Mouse (Mus musculus): Measurements from ENCODE around the gene Ezr.
"Not testable (repeated sequence)": the region's sequence is repeated elsewhere in the genome, so short reads cannot be mapped to it uniquely, and the experiment has no call there.

Ezr gene

DNA sequence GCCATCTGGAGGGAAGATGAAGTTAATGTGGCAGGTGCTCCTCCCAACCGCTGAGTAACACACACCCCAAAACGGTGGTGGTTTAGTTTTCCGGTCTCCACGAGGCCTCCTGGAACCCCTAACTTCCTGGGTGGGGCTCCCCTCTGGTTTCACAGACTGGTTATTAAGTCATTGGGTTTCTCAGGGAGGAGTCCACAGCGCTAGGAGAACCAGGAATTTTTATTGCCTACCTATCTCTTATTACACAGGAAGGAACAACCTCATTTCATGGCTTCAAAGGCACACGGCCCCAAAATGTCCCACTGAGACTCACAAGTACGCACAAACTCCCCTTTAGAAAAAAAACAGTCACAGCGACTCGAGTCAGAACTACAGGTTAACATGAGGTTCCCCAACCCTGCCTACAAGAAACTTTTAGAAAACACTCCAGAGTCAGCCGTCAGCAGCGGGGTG is 38.8 kb downstream of the Ezr start:
- DNase-seq (ENCODE audit: low read depth, low spot score): no peak

DNA sequence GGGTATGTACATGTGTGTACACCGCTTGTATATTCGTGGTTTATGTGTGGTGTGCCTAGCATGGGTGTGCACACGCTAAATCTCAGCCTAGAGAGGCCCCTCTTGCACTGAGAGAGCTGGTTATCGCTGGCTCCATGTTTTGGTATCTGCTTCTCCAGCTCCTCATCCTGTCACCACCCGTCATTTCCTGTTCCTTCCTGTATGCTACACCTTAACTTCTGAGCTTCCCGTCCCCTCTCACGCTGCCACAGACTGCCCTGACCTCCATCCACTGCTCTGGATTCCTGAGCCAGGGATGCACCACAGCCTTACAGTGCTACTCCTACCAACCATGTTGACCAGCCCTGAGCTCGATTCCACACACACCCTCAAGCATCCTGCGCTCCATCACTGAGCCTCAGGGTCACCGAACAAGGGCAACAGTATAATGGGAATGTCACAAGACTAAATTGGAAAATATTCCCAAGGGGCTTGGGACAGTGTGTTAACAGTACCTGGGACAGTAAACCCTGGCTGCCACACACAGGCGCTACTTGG is 39.5 kb downstream of the Ezr start:
- DNase-seq (ENCODE audit: low read depth, low spot score): no peak

DNA sequence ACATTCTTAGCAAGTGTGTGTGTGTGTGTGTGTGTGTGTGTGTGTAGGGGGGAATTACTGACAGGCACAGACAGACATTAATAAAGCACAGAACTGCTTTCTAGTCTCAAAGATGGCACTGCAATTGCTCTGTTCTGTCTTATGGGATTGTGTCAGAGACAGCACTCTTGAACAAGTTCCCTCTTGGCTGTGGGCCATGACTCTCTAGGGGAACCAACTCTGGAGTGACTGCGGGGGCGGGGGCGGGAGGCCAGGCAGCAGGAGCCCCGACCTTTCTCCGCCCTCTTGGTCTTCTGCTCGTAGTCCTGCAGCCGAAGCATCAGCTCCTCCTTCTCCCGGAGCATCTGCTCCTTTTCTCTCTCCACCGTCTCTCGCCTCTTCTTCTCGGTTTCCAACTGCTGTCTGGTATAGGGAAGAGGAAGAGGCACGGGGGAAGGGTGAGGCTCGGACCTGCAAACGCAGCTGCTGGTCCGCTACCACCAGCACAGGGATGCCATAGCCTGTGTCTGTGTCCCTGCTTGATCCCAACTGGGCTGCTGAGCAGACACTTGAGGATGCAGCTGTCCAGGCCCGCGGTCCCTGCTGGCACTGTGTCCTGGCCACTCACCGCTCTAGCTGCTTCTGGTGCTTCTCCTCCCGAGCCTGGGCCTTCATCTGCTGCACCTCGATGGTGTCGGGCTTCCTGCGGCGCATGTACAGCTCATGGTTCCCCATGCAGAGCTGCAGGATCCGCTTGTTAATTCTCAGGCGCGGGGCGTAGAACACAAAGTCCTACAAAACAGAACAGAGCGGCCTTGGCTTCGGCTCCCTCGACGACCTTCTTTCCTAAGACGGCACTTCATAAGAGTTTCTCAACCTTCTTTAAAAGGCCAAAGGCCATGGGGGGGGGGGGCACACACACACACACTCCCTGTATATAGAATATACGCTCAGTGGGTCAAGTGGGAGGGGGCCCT is 40.2 kb downstream of the Ezr start:
- DNase-seq (ENCODE audit: low read depth, low spot score): no peak

DNA sequence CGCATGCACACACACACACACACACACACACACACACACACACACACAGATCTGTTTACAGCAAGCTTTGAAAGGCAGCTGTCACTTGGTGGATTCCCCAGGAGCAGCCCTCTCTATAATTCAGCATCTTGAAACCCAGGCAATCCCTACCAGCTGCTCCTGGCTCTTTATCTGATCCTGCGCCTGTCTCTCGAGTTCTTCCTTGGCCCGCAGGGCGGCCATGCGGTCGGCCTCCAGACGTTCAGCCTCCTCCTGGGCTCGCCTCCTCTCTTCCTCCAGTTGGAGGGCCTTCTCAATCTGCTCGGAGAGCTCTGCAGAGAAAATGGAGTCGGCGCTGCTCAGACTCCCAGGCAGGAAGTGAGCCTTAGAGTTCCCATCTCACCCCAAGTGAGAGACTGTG is 41.3 kb downstream of the Ezr start:
- no peak for DNase-seq (ENCODE audit: low read depth, low spot score)

DNA sequence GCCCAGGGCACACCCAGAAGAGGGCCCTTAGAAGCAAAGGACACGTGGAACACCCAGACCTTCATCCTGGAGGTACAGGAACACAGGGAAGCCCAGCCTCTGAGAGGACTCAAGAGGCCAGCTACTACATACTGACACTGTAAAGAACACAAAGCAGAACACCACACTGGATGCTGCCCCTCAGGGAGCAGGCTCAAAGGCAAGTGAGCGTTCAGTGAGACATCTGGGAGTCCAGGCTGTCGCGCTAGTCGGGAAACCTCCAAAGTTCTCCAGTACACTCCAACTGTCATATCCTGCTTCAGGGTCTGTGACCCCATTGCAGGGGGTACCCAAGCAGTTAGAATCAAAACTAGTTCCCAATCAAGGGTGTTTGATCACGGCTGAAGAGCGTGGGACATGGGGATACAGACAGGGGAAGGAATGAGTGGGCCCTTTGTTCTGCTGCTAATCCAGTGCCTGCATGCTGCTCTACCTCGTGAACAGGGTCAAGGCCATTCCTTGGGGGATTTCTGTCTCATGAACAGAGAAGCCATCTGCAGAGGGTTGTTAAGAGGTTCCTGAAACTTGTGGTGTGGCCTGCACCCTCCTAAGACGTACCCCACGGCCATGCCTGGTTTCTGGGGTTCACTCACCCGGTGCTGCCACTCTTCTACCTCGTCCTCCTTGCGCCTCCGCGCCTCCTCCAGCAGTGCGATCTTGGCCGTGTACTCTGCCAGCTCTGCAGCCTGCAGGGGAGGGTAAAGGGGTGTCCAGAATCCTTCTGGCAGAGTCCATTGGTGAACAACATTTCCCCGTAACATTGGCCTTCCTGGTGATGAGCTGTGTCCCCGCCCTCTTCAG is 42.0 kb downstream of the Ezr start:
- DNase-seq (ENCODE audit: low read depth, low spot score): no peak

DNA sequence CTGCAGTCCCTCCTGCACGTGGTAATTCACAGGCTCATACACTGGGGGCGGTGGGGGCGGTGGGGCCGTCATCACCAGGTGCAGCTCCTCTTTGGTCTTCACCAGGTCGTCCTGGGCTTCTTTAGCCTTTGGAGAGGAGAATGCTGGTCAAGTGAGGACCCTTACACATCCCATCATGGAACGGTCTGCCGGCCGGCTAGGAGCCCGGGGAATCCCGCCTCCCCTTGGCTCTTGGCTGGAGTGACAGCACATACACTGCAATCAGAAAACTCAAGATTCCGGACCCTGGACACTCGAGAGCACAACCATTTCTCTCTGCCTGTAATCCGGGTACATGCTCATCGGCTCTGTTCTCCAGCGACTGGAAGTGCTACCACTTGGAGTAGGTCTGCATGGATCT is 42.8 kb downstream of the Ezr start:
- DNase-seq (ENCODE audit: low read depth, low spot score): no peak

DNA sequence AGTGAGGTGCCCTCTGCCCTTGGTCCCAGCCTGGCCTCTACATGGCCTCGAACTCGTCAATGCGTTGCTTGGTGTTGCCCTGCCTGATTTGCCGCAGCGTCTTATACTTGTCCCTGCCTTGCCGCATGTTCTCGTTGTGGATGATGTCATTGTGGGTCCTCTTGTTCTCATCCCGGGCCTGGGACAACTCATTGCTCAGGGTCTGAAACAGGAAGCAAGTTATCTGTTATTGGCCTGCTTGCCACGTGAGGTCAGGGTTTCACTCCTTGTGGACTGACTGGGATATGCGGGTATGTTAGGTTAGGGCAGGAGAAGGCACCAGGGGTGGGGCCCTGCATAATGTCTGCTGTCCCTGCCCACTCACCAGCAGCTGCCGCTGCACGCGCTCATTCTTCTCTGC is 43.3 kb downstream of the Ezr start:
- DNase-seq (ENCODE audit: low read depth, low spot score): no peak

DNA sequence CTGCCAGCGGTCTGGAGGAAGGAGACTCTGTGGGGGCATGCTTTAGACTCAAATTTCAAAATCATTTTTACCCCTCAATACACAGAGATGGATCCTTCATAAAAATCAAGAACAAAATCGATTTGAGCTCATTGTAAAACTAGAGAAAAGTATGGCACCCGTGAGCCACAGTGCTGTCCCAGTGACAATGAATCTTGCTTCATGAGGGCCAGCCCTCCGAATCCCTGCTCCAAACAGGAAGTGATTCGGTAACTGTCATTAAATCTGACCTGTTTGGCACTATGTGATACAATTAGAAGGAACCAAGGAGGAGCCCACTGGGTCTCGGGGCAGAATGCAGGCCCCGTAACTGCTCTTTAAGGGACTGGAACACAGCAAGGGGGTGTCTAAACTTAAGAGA is 43.7 kb downstream of the Ezr start:
- no peak for DNase-seq (ENCODE audit: low read depth, low spot score)

DNA sequence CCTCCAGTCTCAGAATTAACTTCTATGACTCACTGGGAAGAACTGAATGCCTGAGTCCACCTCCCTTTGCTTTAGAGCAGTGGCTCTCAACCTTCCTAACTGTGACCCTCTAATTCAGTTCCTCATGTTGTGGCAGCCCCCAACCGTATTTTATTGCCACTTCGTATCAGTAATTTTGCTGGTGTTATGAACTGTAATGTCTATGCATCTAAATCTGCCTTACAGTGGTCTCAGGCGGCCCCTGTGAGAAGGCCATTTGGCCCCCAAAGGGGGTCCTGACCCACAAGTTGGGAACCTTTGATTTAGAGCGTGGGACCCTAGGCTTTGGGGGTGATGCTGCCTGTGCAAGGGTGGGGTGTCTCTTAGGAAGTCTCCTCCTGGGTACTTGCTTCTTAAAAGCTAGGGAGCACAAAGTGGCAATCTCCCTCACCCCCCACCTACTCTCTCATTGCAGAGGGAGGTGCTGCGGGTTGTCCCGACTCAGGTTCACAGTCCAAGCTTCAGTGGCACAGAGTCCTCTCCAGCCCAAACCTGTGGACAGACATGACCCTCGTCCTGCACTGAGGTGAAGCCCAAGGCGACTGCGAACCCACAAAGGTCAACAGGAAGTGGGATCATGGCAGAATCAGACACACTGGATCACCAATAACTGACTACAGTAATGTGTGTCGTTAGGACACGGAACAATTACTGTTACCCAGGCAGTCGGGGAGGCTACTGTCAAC is 45.1 kb downstream of the Ezr start:
- DNase-seq (ENCODE audit: low read depth, low spot score): no peak

DNA sequence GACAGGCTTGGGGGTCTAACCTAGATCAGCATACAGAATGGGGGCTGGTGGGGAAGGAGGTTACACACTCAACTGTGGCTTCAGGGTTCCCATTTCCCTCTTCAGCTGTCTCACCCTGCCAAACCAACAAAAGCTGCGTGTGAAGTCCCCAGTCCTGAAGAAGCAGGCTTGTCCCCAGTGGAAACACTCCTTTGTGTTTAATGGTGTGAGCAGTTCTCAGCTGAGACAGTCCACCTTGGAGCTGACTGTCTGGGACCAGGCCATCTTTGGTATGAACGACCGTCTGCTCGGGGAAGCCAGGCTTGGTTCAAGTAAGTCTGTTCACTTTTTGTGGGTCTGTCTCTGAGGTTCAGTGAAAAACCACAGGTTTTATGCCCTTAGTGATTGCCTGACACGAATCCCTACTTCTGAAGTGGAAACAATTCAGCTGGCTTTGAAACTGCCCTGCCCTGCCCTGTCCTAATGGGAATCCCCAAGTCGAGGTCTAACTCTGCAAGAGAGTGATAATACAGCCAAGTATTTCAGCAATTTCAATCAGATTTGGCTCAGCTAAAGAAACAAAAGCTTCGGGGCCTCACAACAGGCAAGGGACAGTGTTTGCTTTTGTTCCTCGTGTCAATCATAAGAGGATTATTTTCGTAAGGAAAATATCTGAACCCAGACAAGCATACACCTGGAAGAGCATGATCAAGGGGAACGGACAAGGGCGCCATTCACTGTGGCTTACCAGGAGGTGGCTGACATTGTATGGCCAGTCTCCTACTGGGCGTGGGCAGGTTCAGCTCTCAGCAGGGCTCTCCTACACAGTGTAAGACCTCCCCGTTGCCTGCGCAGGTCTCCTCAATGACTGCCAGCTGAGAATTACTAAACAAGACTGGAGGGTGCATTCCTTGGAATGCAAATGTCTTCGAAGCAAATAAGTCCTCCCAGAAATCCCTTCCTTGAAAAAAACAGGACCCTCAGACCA is 46.0 kb downstream of the Ezr start:
- DNase-seq (ENCODE audit: low read depth, low spot score): no peak

DNA sequence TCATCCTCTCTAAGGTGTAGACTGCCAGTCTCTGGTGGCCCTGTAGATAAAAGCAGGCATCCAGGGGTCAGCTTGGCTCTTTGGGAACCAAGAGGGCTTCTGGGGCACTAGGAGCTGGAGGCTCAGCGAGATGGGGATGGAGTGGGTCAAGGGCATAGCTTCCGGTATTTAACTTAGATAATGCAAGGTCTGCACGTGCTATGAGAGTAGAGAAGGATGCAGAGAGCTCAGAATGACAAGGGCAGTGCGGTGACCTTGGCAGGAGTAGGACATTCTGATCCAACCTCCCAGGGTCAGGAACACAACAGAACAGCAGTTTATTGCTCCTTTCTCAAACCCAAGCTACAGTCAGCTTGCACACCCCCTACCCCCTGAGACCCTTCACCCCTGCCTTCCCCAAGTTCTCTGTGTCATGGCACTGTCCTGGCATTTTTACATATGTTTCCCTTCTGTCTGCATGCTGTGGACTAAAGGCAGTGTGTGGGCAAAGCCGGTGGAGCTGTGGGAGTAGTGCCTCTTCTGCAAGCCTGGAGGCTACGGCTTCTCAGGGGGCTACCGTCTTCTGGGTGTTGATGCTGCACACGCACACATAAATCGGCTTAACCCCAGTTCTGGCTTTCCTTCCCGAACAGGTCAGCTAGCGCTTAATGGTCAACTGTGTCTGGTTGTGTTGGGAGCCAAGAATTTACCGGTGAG is 47.7 kb downstream of the Ezr start:
- no peak for DNase-seq (ENCODE audit: low read depth, low spot score)

DNA sequence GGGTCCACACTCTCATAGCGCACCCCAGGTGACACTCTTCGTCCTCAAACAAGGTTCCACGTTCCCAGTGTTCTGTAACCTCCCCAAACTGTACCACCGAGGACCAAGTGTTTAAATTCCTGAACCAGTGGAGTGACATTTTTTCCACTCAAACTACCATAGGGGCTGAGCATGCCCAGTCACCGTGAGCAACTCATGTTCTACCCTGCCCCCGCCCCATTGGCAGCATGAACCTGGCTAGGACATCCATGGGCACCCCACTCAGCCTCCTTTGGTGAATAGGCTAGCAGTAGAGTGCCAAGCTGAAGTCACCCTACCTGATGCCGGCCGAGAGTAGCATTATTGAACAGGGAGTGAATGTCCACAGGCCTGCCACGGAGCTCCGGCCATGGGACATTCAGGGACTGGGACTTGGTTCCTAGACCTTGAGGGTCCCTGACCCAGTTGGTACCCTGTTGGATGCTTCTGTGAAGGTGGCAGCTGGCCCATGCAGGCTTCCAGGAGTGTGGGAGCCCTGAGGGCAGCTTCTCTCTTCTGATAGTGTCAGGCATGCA is 49.2 kb downstream of the Ezr start:
- DNase-seq (ENCODE audit: low read depth, low spot score): no peak

DNA sequence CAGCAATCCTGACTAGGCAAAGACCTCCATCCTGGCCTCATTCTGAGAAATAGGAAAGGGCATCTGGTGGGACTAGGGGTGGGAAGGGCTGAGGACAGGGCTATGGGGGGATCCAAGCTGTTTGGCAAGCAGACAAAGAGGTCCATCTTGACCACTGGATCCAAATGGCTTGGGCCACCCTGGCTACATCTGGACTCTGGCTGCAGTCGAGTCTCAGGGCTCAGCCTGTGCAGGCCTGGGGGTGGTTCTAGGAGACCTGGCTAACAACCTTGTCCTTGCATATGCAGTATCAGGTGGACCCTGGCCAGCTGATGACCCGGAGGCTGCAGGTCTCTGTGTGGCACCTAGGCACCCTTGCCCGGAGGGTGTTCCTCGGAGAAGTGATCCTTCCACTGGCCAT is 49.9 kb downstream of the Ezr start:
- no peak for DNase-seq (ENCODE audit: low read depth, low spot score)

DNA sequence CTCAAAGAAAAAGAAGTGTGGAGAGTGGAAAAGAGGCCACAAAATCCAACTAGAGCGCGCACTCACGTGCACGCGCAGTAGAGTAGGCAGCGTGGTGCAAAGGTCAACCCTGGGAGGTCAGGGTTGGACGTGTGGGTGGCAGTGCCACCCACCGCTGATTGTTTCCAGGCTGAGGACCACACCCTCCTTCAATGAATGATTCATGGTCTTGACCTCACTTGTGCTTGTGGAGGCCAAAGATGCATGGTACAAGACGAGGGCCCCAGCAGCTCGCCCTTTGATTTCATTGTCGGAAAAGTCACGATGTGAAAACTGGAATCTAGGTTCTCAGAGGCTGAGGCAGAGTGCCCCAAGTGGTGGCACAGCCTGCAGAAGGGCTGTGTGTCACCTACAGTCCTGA is 51.0 kb downstream of the Ezr start:
- no peak for DNase-seq (ENCODE audit: low read depth, low spot score)

DNA sequence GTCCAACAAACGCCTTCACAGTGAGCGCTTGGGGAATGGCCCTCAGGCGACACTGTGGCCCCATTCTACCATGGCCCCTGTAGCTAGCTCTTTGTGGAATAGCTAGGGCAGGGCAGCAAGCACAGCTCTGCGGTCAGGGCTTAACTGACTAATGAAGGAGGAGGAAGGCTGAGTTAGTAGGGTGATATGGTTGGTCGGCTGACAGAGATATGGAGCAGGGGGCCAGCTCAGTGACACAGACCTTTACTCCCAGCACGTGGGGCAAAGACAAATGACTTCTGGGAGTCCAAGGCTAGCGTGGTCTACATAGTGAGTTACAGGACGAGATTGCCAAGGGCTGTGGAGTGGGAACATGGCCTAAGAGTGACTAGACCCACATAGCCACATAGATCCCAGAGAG is 51.5 kb downstream of the Ezr start:
- DNase-seq (ENCODE audit: low read depth, low spot score): no peak

DNA sequence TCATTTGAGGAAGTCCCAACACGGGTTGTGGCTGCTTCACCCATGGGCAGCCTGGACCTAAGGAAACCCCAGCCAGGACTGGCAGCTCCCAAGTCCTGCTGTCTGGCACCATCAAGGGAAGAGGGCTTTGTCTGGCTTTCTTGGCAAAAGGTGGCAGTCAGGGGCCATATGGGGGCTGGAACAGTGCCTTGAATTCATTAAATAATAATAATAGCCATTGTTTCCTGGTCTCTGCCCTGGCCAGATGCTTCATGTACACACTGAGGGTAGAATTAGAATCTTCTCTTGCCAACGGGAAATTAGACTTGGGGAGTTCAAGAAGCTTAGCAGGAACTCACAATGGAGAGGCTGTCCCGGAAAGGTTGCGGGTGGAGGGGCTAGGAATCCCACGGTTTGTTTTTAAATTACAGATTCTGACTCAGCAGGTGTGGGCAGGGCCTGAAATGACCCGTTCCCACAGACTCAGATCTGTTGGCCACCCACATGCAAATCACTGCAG is 53.3 kb downstream of the Ezr start:
- peak; percentile 36 for DNase-seq (ENCODE audit: low read depth, low spot score)

DNA sequence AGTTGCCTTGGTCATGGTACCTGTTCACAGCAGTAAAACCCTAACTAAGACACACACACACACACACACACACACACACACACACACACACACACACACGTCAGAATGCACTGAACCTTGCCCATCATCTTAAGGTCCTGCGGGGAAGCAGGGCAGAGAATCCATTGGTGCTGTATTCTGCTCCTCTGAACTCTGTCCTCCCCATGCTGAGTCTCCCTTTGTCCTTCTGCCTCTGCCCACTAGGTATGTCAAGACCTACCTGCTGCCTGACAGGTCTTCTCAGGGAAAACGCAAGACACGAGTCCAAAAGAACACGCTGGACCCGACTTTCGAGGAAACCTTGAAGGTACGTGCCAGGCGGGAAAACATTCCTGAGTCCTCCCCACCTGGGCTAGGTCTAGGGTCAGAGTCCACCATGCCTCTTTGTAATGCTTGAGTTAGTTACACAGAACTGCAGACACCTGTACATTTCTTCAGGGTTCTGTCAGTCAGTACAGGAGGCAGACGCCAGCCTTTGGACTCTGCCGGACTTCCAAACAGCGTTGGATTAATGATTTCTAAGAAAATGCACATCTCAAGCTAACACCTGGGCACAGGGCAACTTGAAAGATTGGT is 54.5 kb downstream of the Ezr start:
- no peak for DNase-seq (ENCODE audit: low read depth, low spot score)

DNA sequence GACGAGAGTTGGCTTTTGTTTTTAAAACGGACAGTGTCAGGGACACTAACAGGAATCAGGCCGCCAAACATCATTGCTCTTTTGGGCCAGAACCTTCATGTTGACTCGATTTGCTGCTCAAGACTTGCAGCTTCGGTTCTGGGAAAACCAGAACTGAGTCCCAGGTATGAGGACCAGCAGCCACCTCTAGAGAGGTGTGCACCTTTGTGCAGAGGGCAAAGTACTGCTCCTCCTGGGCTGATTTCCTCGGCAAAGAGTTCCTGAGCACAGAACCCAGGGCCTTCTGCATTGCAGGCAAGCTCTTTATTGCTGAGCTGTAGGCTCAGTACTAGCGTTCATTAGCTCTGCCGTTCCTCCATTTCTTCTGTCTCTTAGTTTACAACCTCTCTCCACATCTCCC is 68.6 kb downstream of the Ezr start:
- not testable (repeated sequence) for DNase-seq (ENCODE audit: low read depth, low spot score)

DNA sequence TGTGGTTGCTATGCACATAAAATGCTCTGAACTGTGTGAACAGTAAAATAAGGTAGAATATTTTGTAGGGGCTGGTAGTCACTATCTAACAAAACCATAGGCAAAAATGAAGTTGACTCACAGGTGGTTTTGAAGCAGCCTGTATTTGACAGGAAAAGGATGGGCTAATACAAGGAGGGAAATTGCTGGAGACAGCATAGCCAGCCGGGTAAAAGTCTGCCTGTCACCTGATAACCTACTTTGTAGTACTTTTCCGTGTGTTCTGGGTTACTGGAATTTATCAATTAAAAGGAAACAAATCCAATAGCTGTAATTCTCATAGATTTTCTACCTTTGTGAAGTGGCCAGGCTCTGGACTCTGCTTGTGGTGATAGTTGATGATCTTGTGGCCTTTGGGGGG is 69.1 kb downstream of the Ezr start:
- DNase-seq (ENCODE audit: low read depth, low spot score): not testable (repeated sequence)

All from brain, embryonic 18.5 days (tissue).